In the genomic region with DNA sequence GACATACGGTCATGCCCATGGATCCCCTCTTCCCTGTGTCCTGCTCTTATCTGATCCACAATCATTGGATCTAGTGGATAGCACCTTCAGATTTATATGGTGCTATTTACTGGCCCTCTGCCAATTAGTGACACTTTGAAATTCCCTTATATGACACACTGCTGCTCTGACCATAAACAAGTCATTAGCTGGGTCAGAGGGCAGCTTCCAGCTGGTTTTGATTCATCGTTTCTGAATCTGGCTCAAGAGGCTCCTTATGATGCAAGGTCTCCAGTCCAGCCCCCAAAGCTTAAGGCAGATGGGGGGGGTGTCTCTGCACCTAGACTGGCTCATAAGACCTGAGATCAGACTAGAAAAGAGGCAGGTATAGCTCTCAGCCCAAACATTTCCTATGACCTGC, we compare ENCODE assay signal across 11 mouse cellular contexts. TPM values are rescaled to one million over a fixed set of nuclear protein-coding genes. Genes with fewer than 3 reads are reported as not detected.
DNase-seq lines count a peak whose midpoint lies in the region; ATAC-seq lines count a peak whose summit lies in the region.
"Had no signal": no experiment of that assay in that cellular context is flagged by ENCODE, and none has a peak within 500 bp of the region (broad histone marks: within the 10 kb centered on the region; RNA-seq: fewer than 3 reads in every experiment).

No protein-coding gene starts in this region.

- peaks cover 100% of the 10 kb centered on the region for H3K27me3 ChIP-seq in forebrain, embryonic 10.5 days (ENCODE audit: poor library complexity, severe bottlenecking)
- H3K27me3 ChIP-seq in forebrain, embryonic 15.5 days: no peaks in the 10 kb centered on the region
- H3K27me3 ChIP-seq in embryonic facial prominence, embryonic 13.5 days: no peaks in the 10 kb centered on the region
- no peaks in the 10 kb centered on the region for H3K27me3 ChIP-seq in limb, embryonic 15.5 days
- H3K27me3 ChIP-seq in hindbrain, embryonic 11.5 days (ENCODE audit: control insufficient read depth, insufficient read depth, low read length): peaks cover 41% of the 10 kb centered on the region
- peaks cover 28% of the 10 kb centered on the region for H3K27me3 ChIP-seq in midbrain, embryonic 15.5 days (replicated peaks)
- H3K27me3 ChIP-seq: liver, embryonic 15.5 days had no signal

- WGBS in forebrain, embryonic 10.5 days: 38% methylated on average over 2 of the region's 2 CpGs
- 51% methylated on average over 2 of the region's 2 CpGs for WGBS in forebrain, embryonic 15.5 days
- WGBS in embryonic facial prominence, embryonic 13.5 days: 42% methylated on average over 2 of the region's 2 CpGs
- 47% methylated on average over 2 of the region's 2 CpGs for WGBS in limb, embryonic 15.5 days
- 42% methylated on average over 2 of the region's 2 CpGs for WGBS in hindbrain, embryonic 11.5 days
- 67% methylated on average over 2 of the region's 2 CpGs for WGBS in midbrain, embryonic 15.5 days

- ATAC-seq in forebrain, embryonic 15.5 days (replicated peaks): no peak
- no peak for ATAC-seq in embryonic facial prominence, embryonic 13.5 days (ENCODE audit: insufficient number of reproducible peaks, insufficient read depth, low FRiP score, low TSS enrichment, low read depth)
- no peak for ATAC-seq in limb, embryonic 15.5 days (ENCODE audit: insufficient number of reproducible peaks, low FRiP score, low TSS enrichment, low read depth)
- no peak for ATAC-seq in hindbrain, embryonic 11.5 days (ENCODE audit: low FRiP score)
- ATAC-seq in midbrain, embryonic 15.5 days (replicated peaks): no peak

- H3K9me3 ChIP-seq in forebrain, embryonic 10.5 days: no peaks in the 10 kb centered on the region
- no peaks in the 10 kb centered on the region for H3K9me3 ChIP-seq in forebrain, embryonic 15.5 days
- no peaks in the 10 kb centered on the region for H3K9me3 ChIP-seq in embryonic facial prominence, embryonic 13.5 days
- H3K9me3 ChIP-seq in limb, embryonic 15.5 days: no peaks in the 10 kb centered on the region
- no peaks in the 10 kb centered on the region for H3K9me3 ChIP-seq in hindbrain, embryonic 11.5 days (ENCODE audit: control insufficient read depth, low read length)
- H3K9me3 ChIP-seq in midbrain, embryonic 15.5 days: no peaks in the 10 kb centered on the region
- H3K9me3 ChIP-seq: liver, embryonic 15.5 days had no signal

- peaks cover 86% of the 10 kb centered on the region for H3K4me1 ChIP-seq in forebrain, embryonic 10.5 days
- H3K4me1 ChIP-seq in forebrain, embryonic 15.5 days: no peaks in the 10 kb centered on the region
- peaks cover 59% of the 10 kb centered on the region for H3K4me1 ChIP-seq in embryonic facial prominence, embryonic 13.5 days
- H3K4me1 ChIP-seq in limb, embryonic 15.5 days: peaks cover 56% of the 10 kb centered on the region
- H3K4me1 ChIP-seq in hindbrain, embryonic 11.5 days (replicated peaks; ENCODE audit: control insufficient read depth, insufficient read depth, low read length): peaks cover 2% of the 10 kb centered on the region
- H3K4me1 ChIP-seq in midbrain, embryonic 15.5 days: no peaks in the 10 kb centered on the region
- H3K4me1 ChIP-seq: liver, embryonic 15.5 days had no signal

- no peak overlapping the region for H3K9ac ChIP-seq in forebrain, embryonic 15.5 days (replicated peaks)
- H3K9ac ChIP-seq in embryonic facial prominence, embryonic 13.5 days: no peak overlapping the region
- H3K9ac ChIP-seq in limb, embryonic 15.5 days: no peak overlapping the region
- H3K9ac ChIP-seq in hindbrain, embryonic 11.5 days (ENCODE audit: low read depth, low read length): no peak overlapping the region
- H3K9ac ChIP-seq in midbrain, embryonic 15.5 days: no peak overlapping the region
- H3K9ac ChIP-seq: liver, embryonic 15.5 days had no signal

- no peak for DNase-seq in forebrain, embryonic 10.5 days (ENCODE audit: extremely low spot score, low spot score)
- peak; percentile 50 for DNase-seq in 3134 (ENCODE audit: extremely low read depth, insufficient read length, low spot score)
- DNase-seq in spleen, adult 18-20 months: no peak
- DNase-seq in hindbrain, embryonic 11.5 days (ENCODE audit: low spot score): no peak
- DNase-seq: cerebellum, adult 11 months; gastrocnemius, adult 2 months had no signal

- peak overlapping the region; percentile 51 for H3K27ac ChIP-seq in forebrain, embryonic 10.5 days
- H3K27ac ChIP-seq in forebrain, embryonic 15.5 days (replicated peaks): no peak overlapping the region
- peak overlapping the region; percentile 69; the same call in 1 of the 2 replicates for H3K27ac ChIP-seq in embryonic facial prominence, embryonic 13.5 days
- H3K27ac ChIP-seq in limb, embryonic 15.5 days: peak overlapping the region; percentile 35; the same call in 1 of the 2 replicates
- no peak overlapping the region for H3K27ac ChIP-seq in hindbrain, embryonic 11.5 days (ENCODE audit: low read depth, low read length)
- no peak overlapping the region for H3K27ac ChIP-seq in midbrain, embryonic 15.5 days
- H3K27ac ChIP-seq: gastrocnemius, adult 2 months; liver, embryonic 15.5 days had no signal

- H3K4me3 ChIP-seq in forebrain, embryonic 10.5 days: no peak overlapping the region
- H3K4me3 ChIP-seq in forebrain, embryonic 15.5 days: no peak overlapping the region
- H3K4me3 ChIP-seq in embryonic facial prominence, embryonic 13.5 days: no peak overlapping the region
- H3K4me3 ChIP-seq in limb, embryonic 15.5 days: no peak overlapping the region
- no peak overlapping the region for H3K4me3 ChIP-seq in hindbrain, embryonic 11.5 days (ENCODE audit: low read depth, low read length)
- H3K4me3 ChIP-seq in midbrain, embryonic 15.5 days: no peak overlapping the region
- H3K4me3 ChIP-seq: gastrocnemius, adult 2 months; liver, embryonic 15.5 days had no signal

- no peaks in the 10 kb centered on the region for H3K36me3 ChIP-seq in forebrain, embryonic 10.5 days (replicated peaks)
- no peaks in the 10 kb centered on the region for H3K36me3 ChIP-seq in forebrain, embryonic 15.5 days
- H3K36me3 ChIP-seq in embryonic facial prominence, embryonic 13.5 days: no peaks in the 10 kb centered on the region
- no peaks in the 10 kb centered on the region for H3K36me3 ChIP-seq in limb, embryonic 15.5 days
- H3K36me3 ChIP-seq in hindbrain, embryonic 11.5 days (ENCODE audit: control insufficient read depth, insufficient read depth, low read length): no peaks in the 10 kb centered on the region
- H3K36me3 ChIP-seq in midbrain, embryonic 15.5 days (replicated peaks): no peaks in the 10 kb centered on the region
- H3K36me3 ChIP-seq: liver, embryonic 15.5 days had no signal

- no peak overlapping the region for H3K4me2 ChIP-seq in forebrain, embryonic 15.5 days (replicated peaks)
- no peak overlapping the region for H3K4me2 ChIP-seq in embryonic facial prominence, embryonic 13.5 days
- H3K4me2 ChIP-seq in limb, embryonic 15.5 days: no peak overlapping the region
- no peak overlapping the region for H3K4me2 ChIP-seq in hindbrain, embryonic 11.5 days (replicated peaks; ENCODE audit: low read depth, low read length)
- H3K4me2 ChIP-seq in midbrain, embryonic 15.5 days: no peak overlapping the region
- H3K4me2 ChIP-seq: liver, embryonic 15.5 days had no signal

RNA-seq across cellular contexts. Expression of gene Rpusd4, which starts 56.9 kb away (rescaled TPM):
- polyA plus RNA-seq in forebrain, embryonic 10.5 days (2016; fragmentation: Nextera tagmentation; extraction: Ambion mirVana): 33.3 TPM in 2 replicates
- 20.3 and 23.6 TPM in 2 replicates for polyA plus RNA-seq in forebrain, embryonic 15.5 days (2015; fragmentation: Nextera tagmentation; extraction: Ambion mirVana)
- 30.2 and 30.8 TPM in 2 replicates for polyA plus RNA-seq in embryonic facial prominence, embryonic 13.5 days (2015; fragmentation: Nextera tagmentation; extraction: Ambion mirVana)
- polyA plus RNA-seq in limb, embryonic 15.5 days (2015; fragmentation: Nextera tagmentation; extraction: Ambion mirVana): 24.1 and 26.0 TPM in 2 replicates
- 27.1 and 29.6 TPM in 2 replicates for polyA plus RNA-seq in hindbrain, embryonic 11.5 days (2014; fragmentation: Nextera tagmentation; extraction: Ambion mirVana)
- polyA plus RNA-seq in midbrain, embryonic 15.5 days (2015; fragmentation: Nextera tagmentation; extraction: Ambion mirVana): 17.3 and 18.8 TPM in 2 replicates

RNA-seq across cellular contexts. Expression of gene Fam118b, which starts 57.0 kb away (rescaled TPM):
- 64.9 and 70.2 TPM in 2 replicates for polyA plus RNA-seq in forebrain, embryonic 10.5 days (2016; fragmentation: Nextera tagmentation; extraction: Ambion mirVana)
- polyA plus RNA-seq in forebrain, embryonic 15.5 days (2015; fragmentation: Nextera tagmentation; extraction: Ambion mirVana): 85.3 and 92.9 TPM in 2 replicates
- 53.2 and 61.4 TPM in 2 replicates for polyA plus RNA-seq in embryonic facial prominence, embryonic 13.5 days (2015; fragmentation: Nextera tagmentation; extraction: Ambion mirVana)
- polyA plus RNA-seq in limb, embryonic 15.5 days (2015; fragmentation: Nextera tagmentation; extraction: Ambion mirVana): 38.5 and 38.9 TPM in 2 replicates
- 71.4 and 84.8 TPM in 2 replicates for polyA plus RNA-seq in hindbrain, embryonic 11.5 days (2014; fragmentation: Nextera tagmentation; extraction: Ambion mirVana)
- 64.5 and 66.3 TPM in 2 replicates for polyA plus RNA-seq in midbrain, embryonic 15.5 days (2015; fragmentation: Nextera tagmentation; extraction: Ambion mirVana)

Comparison
In these comparisons a context has a peak if more than half of its experiments do, and no peak if none do; other contexts are left out.
1. H3K27ac ChIP-seq: peak in forebrain, embryonic 10.5 days (single experiment), embryonic facial prominence, embryonic 13.5 days (single experiment) and limb, embryonic 15.5 days (single experiment); none in forebrain, embryonic 15.5 days (single experiment), hindbrain, embryonic 11.5 days (single experiment) and midbrain, embryonic 15.5 days (single experiment).